Mouse (Mus musculus) spleen, adult 2 months (tissue): ENCODE measurements at regions not wholly inside any gene's neighbourhood (a gene's known extent, or its start where the extent isn't known, plus 50 kb on each side); places are given as distances from the start of the nearest gene placed in this dataset.

ENCODE experiments used
- DNase-seq, 2 experiments: peaks; one replicate each; pipeline versions ENCODE4 v3.0.0 to v3.0.0-alpha.2; 2012 to 2021; ENCODE audit warnings: low spot score in 2 of 2, low read depth in 1 of 2
- H3K27ac ChIP-seq: fragments of 200-500 bp; 2 replicates; pipeline ENCODE4 v1.5.1; 2012; ENCODE audit warnings: low read length, inconsistent platforms; ENCODE audit not compliant: insufficient read depth
- H3K27me3 ChIP-seq: fragments of 200-500 bp; 2 replicates; pipeline ENCODE4 v1.6.1; 2012; ENCODE audit warnings: mild to moderate bottlenecking, moderate library complexity, low read length, inconsistent platforms; ENCODE audit not compliant: control insufficient read depth, insufficient read depth
- H3K36me3 ChIP-seq: fragments of 200-500 bp; 2 replicates; pipeline ENCODE4 v1.6.1; 2012; ENCODE audit warnings: mild to moderate bottlenecking, low read length, inconsistent platforms; ENCODE audit not compliant: control insufficient read depth, insufficient read depth
- H3K4me1 ChIP-seq: fragments of 200-500 bp; 2 replicates; pipeline ENCODE4 v1.6.1; 2011; ENCODE audit warnings: inconsistent platforms; ENCODE audit not compliant: control insufficient read depth, insufficient read depth, insufficient read length
- H3K4me3 ChIP-seq: fragments of 200-500 bp; 2 replicates; pipeline ENCODE4 v1.5.1; 2011; ENCODE audit warnings: mild to moderate bottlenecking, inconsistent platforms; ENCODE audit not compliant: insufficient read depth, insufficient read length; ENCODE audit errors: extremely low read depth
- CTCF ChIP-seq: fragments of 200-500 bp; IDR thresholded peaks from 2 replicates; pipeline ENCODE4 v1.5.1; 2011; ENCODE audit warnings: mild to moderate bottlenecking, inconsistent platforms; ENCODE audit not compliant: insufficient read depth, insufficient read length, insufficient replicate concordance; ENCODE audit errors: extremely low read depth
- POLR2A ChIP-seq: fragments of 200-500 bp; IDR thresholded peaks from 2 replicates; pipeline ENCODE4 v1.6.1; 2011; ENCODE audit warnings: low read depth, low read length, inconsistent platforms
- WGBS: fragments of 180-500 bp; shearing (Covaris S2); methylation state at CpG from one replicate; pipeline ENCODE4 v1.1.7; 2018; 5-methylcytosine and 5-hydroxymethylcytosine counted together

- Histone ChIP-seq H3K4me3 (no peak overlapping the region), H3K36me3 (no peaks in the 10 kb centered on the region), H3K27ac (no peak overlapping the region), H3K4me1 (peaks cover 3% of the 10 kb centered on the region; the same call in 1 of the 2 replicates), H3K27me3 (no peaks in the 10 kb centered on the region)
- DNase-seq, result no peak
- no peak for TF ChIP-seq CTCF
- no peak for TF ChIP-seq POLR2A
- 63% methylated on average over 8 of the region's 8 CpGs for WGBS
Measured at GRCm38 (mm10) chr5:64479315-64479714, 323.2 kb downstream of the Tbc1d1 start.

GRCm38 (mm10) chr5:64485043-64485442, 318.1 kb upstream of the Klf3 start:
- WGBS, result 83% methylated on average over 3 of the region's 3 CpGs
- no peak overlapping the region for H3K4me3 ChIP-seq

DNA sequence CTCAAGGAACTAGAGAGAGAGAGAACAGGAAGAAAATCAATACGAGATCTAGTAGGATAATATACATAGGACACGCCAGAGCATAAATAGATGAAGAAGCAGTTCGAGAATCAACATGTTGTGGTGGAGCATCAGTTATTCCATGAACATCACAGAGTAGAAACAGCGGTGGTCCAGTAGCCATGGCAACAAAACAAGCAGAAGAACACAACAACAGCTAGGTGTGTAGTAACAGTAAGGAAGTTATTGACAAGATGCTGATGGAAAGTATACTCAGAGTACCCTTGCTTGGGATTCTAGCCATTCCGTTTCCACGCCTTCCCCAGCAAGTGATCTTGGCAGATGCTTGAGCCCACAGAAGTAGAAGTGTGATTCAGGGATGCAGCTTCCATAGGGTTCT, 317.3 kb upstream of the Klf3 start:
- Histone ChIP-seq H3K36me3 (no peaks in the 10 kb centered on the region), H3K4me3 (no peak overlapping the region), H3K4me1 (peaks cover 35% of the 10 kb centered on the region), H3K27me3 (no peaks in the 10 kb centered on the region), H3K27ac (peak overlapping the region; percentile 47)
- DNase-seq, result no peak
- no peak for TF ChIP-seq CTCF
- TF ChIP-seq POLR2A, result no peak
- 81% methylated on average over 6 of the region's 6 CpGs for WGBS

More at GRCm38 (mm10) chr5:64485043-64485442, 318.1 kb upstream of the Klf3 start:
- TF ChIP-seq POLR2A (no peak), CTCF (no peak)
- Histone ChIP-seq H3K27ac (peak overlapping the region; percentile 34; the same call in 1 of the 2 replicates), H3K36me3 (no peaks in the 10 kb centered on the region), H3K4me1 (peaks cover 27% of the 10 kb centered on the region), H3K27me3 (no peaks in the 10 kb centered on the region)
- no peak for DNase-seq

- peak overlapping the region; percentile 97 for H3K27ac ChIP-seq
- WGBS, result 91% methylated on average over 1 of the region's 1 CpGs
Measured at GRCm38 (mm10) chr5:64486761-64487160, 316.4 kb upstream of the Klf3 start.

GRCm38 (mm10) chr5:64487698-64488398, 315.3 kb upstream of the Klf3 start:
- H3K4me1 ChIP-seq, result peaks cover 35% of the 10 kb centered on the region
- no peaks in the 10 kb centered on the region for H3K27me3 ChIP-seq
- no peaks in the 10 kb centered on the region for H3K36me3 ChIP-seq
- TF ChIP-seq CTCF (no peak), POLR2A (peak; percentile 30)
- 4% methylated on average over 14 of the region's 14 CpGs for whole genome bisulfite sequencing
- DNase-seq, result peak; percentile 80 to 83
- H3K4me3 ChIP-seq, result peak overlapping the region; percentile 61
- H3K27ac ChIP-seq, result peak overlapping the region; percentile 97

More at GRCm38 (mm10) chr5:64486761-64487160, 316.4 kb upstream of the Klf3 start:
- no peak for TF ChIP-seq CTCF
- TF ChIP-seq POLR2A, result no peak
- peaks cover 35% of the 10 kb centered on the region for H3K4me1 ChIP-seq
- DNase-seq, result peak in 1 of 2 experiments; percentile 32
- no peaks in the 10 kb centered on the region for H3K36me3 ChIP-seq
- no peak overlapping the region for H3K4me3 ChIP-seq
- no peaks in the 10 kb centered on the region for H3K27me3 ChIP-seq

- TF ChIP-seq POLR2A (no peak), CTCF (no peak)
- 96% methylated on average over 4 of the region's 4 CpGs for WGBS
- H3K36me3 ChIP-seq, result no peaks in the 10 kb centered on the region
- no peaks in the 10 kb centered on the region for H3K27me3 ChIP-seq
- no peak overlapping the region for H3K4me3 ChIP-seq
- peak overlapping the region; percentile 17 for H3K27ac ChIP-seq
- DNase-seq, result no peak
- H3K4me1 ChIP-seq, result peaks cover 31% of the 10 kb centered on the region; the same call in 1 of the 2 replicates
Measured at GRCm38 (mm10) chr5:64489656-64490444, 313.3 kb upstream of the Klf3 start.
